Mouse (Mus musculus) ES-E14 (cell line): ENCODE results near the gene Zfp385a.

Experiments used
- CHD2 ChIP-seq: IDR thresholded peaks from 2 replicates; pipeline ENCODE4 v1.6.1; 2014; ENCODE audit warnings: mild to moderate bottlenecking, low read depth, low read length, inconsistent platforms
- HCFC1 ChIP-seq: IDR thresholded peaks from 2 replicates; pipeline ENCODE4 v1.6.1; 2012; ENCODE audit warnings: low read length, inconsistent platforms, borderline replicate concordance; ENCODE audit not compliant: insufficient read depth
- MAFK ChIP-seq: IDR thresholded peaks from 2 replicates; pipeline ENCODE4 v1.6.1; 2014; ENCODE audit warnings: mild to moderate bottlenecking, low read depth, low read length, inconsistent platforms; ENCODE audit not compliant: insufficient read depth
- ZC3H11A ChIP-seq: IDR thresholded peaks from 2 replicates; pipeline ENCODE4 v1.6.1; 2012; ENCODE audit warnings: low read depth, mild to moderate bottlenecking, inconsistent platforms, low read length, borderline replicate concordance
- ZNF384 ChIP-seq: IDR thresholded peaks from 2 replicates; pipeline ENCODE4 v1.6.1; 2012; ENCODE audit warnings: low read depth, low read length, inconsistent platforms

DNA sequence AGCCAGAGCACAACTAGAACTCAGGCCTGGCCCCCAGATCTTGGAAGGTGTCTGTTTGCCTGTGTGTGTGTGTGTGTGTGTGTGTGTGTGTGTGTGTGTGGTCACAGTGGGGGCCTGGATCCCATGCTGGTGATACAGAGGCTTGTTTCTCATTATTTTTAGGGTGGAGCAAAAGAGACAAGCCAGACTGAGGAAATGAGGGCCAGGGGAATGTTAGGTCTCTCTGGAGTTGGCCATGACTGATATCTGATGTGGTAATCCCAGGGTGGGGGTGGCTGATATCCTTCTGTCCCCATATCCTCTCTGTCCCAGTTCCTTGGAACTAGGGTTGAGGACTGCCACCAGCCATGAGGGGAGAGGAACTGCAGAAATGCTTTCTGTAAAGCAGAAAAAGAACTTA lies 22.8 kb downstream of the Zfp385a start:
- TF ChIP-seq ZC3H11A (no peak), HCFC1 (no peak), ZNF384 (no peak), CHD2 (no peak), MAFK (no peak)
